Mouse (Mus musculus): ENCODE data around the gene Sdhaf1. TPM values are rescaled to one million over a fixed set of nuclear protein-coding genes. Genes with fewer than 3 reads are reported as not detected.

The Sdhaf1 gene
- polyA plus RNA-seq (2012; ENCODE audit: low replicate concordance): 4.7 and 8.8 TPM in 2 replicates

GRCm38 (mm10) chr7:30323795-30324194, at the start of gene Sdhaf1:
Gene Sdhaf1, minus strand, starts transcription at chr7:30323895.

GRCm38 (mm10) chr7:30362652-30363343, 39.1 kb upstream of the Sdhaf1 start, which contains the start of gene Lrfn3:
Gene Lrfn3, minus strand, starts transcription at chr7:30362772.

GRCm38 (mm10) chr7:30321539-30322284, 2.0 kb downstream of the Sdhaf1 start, which contains the start of gene E130208F15Rik:
Gene E130208F15Rik, plus strand, starts transcription at chr7:30321740.

GRCm38 (mm10) chr7:30314721-30315155, 9.0 kb downstream of the Sdhaf1 start, which contains the start of gene Syne4:
Gene Syne4, plus strand, starts transcription at chr7:30314807.

GRCm38 (mm10) chr7:30308076-30309005, 15.4 kb downstream of the Sdhaf1 start, which contains the start of gene Alkbh6:
Gene Alkbh6, plus strand, starts transcription at chr7:30308717.

GRCm38 (mm10) chr7:30291215-30292131, 32.2 kb downstream of the Sdhaf1 start, which contains the start of gene Clip3:
Gene Clip3, plus strand, starts transcription at chr7:30291728.

GRCm38 (mm10) chr7:30279951-30280669, 43.6 kb downstream of the Sdhaf1 start, which contains the start of the genes Thap8 and Wdr62:
Gene Thap8, plus strand, starts transcription at chr7:30280094.
Gene Wdr62, minus strand, starts transcription at chr7:30280419.

Other genes with a start within 250 kb of the Sdhaf1 start
- gene Gm26920, start 233.5 kb downstream of the Sdhaf1 start, polyA plus RNA-seq (2012; ENCODE audit: low replicate concordance): not detected in 2 replicates
- 0.27 and 0.80 TPM in 2 replicates for gene Zfp566, start 233.4 kb downstream of the Sdhaf1 start, polyA plus RNA-seq (2012; ENCODE audit: low replicate concordance)
- 0.48 and 0.87 TPM in 2 replicates for gene Zfp260, start 229.1 kb downstream of the Sdhaf1 start, polyA plus RNA-seq (2012; ENCODE audit: low replicate concordance)
- 4.5 and 5.5 TPM in 2 replicates for gene Zfp382, start 202.0 kb downstream of the Sdhaf1 start, polyA plus RNA-seq (2012; ENCODE audit: low replicate concordance)
- 1.1 and 2.7 TPM in 2 replicates for gene Zfp146, start 154.1 kb downstream of the Sdhaf1 start, polyA plus RNA-seq (2012; ENCODE audit: low replicate concordance)
- gene Cox7a1, start 139.8 kb downstream of the Sdhaf1 start, polyA plus RNA-seq (2012; ENCODE audit: low replicate concordance): not detected in 2 replicates
- gene Capns1, start 125.1 kb downstream of the Sdhaf1 start, polyA plus RNA-seq (2012; ENCODE audit: low replicate concordance): 94.0 and 122 TPM in 2 replicates
- gene Polr2i, start 91.9 kb downstream of the Sdhaf1 start, polyA plus RNA-seq (2012; ENCODE audit: low replicate concordance): 28.6 and 47.9 TPM in 2 replicates
- 10.1 and 15.2 TPM in 2 replicates for gene Tbcb, start 91.6 kb downstream of the Sdhaf1 start, polyA plus RNA-seq (2012; ENCODE audit: low replicate concordance)
- not detected in 2 replicates for gene Ovol3, start 88.2 kb downstream of the Sdhaf1 start, polyA plus RNA-seq (2012; ENCODE audit: low replicate concordance)
- gene Thap8, start 43.8 kb downstream of the Sdhaf1 start, polyA plus RNA-seq (2012; ENCODE audit: low replicate concordance): 0.24 TPM in 1 of 2 replicates, not detected in the other
- 22.7 and 114 TPM in 2 replicates for gene Wdr62, start 43.5 kb downstream of the Sdhaf1 start, polyA plus RNA-seq (2012; ENCODE audit: low replicate concordance)
- 0.65 and 4.6 TPM in 2 replicates for gene Clip3, start 32.2 kb downstream of the Sdhaf1 start, polyA plus RNA-seq (2012; ENCODE audit: low replicate concordance)
- 91.3 and 100.0 TPM in 2 replicates for gene Alkbh6, start 15.2 kb downstream of the Sdhaf1 start, polyA plus RNA-seq (2012; ENCODE audit: low replicate concordance)
- gene Syne4, start 9.1 kb downstream of the Sdhaf1 start, polyA plus RNA-seq (2012; ENCODE audit: low replicate concordance): 1.8 and 1.9 TPM in 2 replicates
- gene E130208F15Rik, start 2.2 kb downstream of the Sdhaf1 start, polyA plus RNA-seq (2012; ENCODE audit: low replicate concordance): 0.96 and 1.7 TPM in 2 replicates
- 0.06 and 0.26 TPM in 2 replicates for gene Lrfn3, start 38.9 kb upstream of the Sdhaf1 start, polyA plus RNA-seq (2012; ENCODE audit: low replicate concordance)
- 9.6 and 46.1 TPM in 2 replicates for gene Tyrobp, start 89.9 kb upstream of the Sdhaf1 start, polyA plus RNA-seq (2012; ENCODE audit: low replicate concordance)
- gene Hcst, start 96.0 kb upstream of the Sdhaf1 start, polyA plus RNA-seq (2012; ENCODE audit: low replicate concordance): 10.4 TPM in 1 of 2 replicates, not detected in the other
- gene Nfkbid, start 97.8 kb upstream of the Sdhaf1 start, polyA plus RNA-seq (2012; ENCODE audit: low replicate concordance): 16.8 and 18.4 TPM in 2 replicates
- gene Aplp1, start 121.6 kb upstream of the Sdhaf1 start, polyA plus RNA-seq (2012; ENCODE audit: low replicate concordance): 1.1 and 1.3 TPM in 2 replicates
- gene Kirrel2, start 133.8 kb upstream of the Sdhaf1 start, polyA plus RNA-seq (2012; ENCODE audit: low replicate concordance): not detected in 2 replicates
- 0.14 TPM in 1 of 2 replicates, not detected in the other for gene Nphs1, start 134.4 kb upstream of the Sdhaf1 start, polyA plus RNA-seq (2012; ENCODE audit: low replicate concordance)
- 0.13 TPM in 1 of 2 replicates, not detected in the other for gene Prodh2, start 169.7 kb upstream of the Sdhaf1 start, polyA plus RNA-seq (2012; ENCODE audit: low replicate concordance)
- 121 and 163 TPM in 2 replicates for gene Arhgap33, start 211.2 kb upstream of the Sdhaf1 start, polyA plus RNA-seq (2012; ENCODE audit: low replicate concordance)
- 22.9 and 50.6 TPM in 2 replicates for gene Hspb6, start 228.3 kb upstream of the Sdhaf1 start, polyA plus RNA-seq (2012; ENCODE audit: low replicate concordance)
- 29.4 and 49.1 TPM in 2 replicates for gene Proser3, start 228.4 kb upstream of the Sdhaf1 start, polyA plus RNA-seq (2012; ENCODE audit: low replicate concordance)
- 59.6 and 64.2 TPM in 2 replicates for gene Lin37, start 235.9 kb upstream of the Sdhaf1 start, polyA plus RNA-seq (2012; ENCODE audit: low replicate concordance)
- gene U2af1l4, start 239.4 kb upstream of the Sdhaf1 start, polyA plus RNA-seq (2012; ENCODE audit: low replicate concordance): 12.7 and 61.9 TPM in 2 replicates
- 1.2 and 1.6 TPM in 2 replicates for gene Gm49396, start 239.4 kb upstream of the Sdhaf1 start, polyA plus RNA-seq (2012; ENCODE audit: low replicate concordance)
- 17.5 and 44.6 TPM in 2 replicates for gene Psenen, start 239.7 kb upstream of the Sdhaf1 start, polyA plus RNA-seq (2012; ENCODE audit: low replicate concordance)
- gene Igflr1, start 241.5 kb upstream of the Sdhaf1 start, polyA plus RNA-seq (2012; ENCODE audit: low replicate concordance): 8.1 and 20.3 TPM in 2 replicates

All from leukemia stem cell, adult 10-12 weeks (primary cell).